Mouse (Mus musculus) neural tube, embryonic 15.5 days (tissue): Measurements from ENCODE around the gene 4833423E24Rik. TPM values are rescaled to one million over a fixed set of nuclear protein-coding genes. Genes with fewer than 3 reads are reported as not detected.

Experiments
- ATAC-seq: fragments of 200-750 bp; cut with Nextera tagmentation; 2 replicates; pipeline ENCODE4 v1.8.0; 2017; ENCODE audit warnings: mild to moderate bottlenecking, moderate TSS enrichment, moderate library complexity; ENCODE audit not compliant: low FRiP score
- H3K27ac ChIP-seq: fragments of 300-500 bp; sonication (generic); replicated peaks from 2 replicates; pipeline ENCODE4 v1.5.1; 2015; ENCODE audit warnings: mild to moderate bottlenecking, inconsistent platforms
- H3K27me3 ChIP-seq: fragments of 300-500 bp; sonication (generic); replicated peaks from 2 replicates; pipeline ENCODE4 v1.6.1; 2015; ENCODE audit warnings: inconsistent platforms
- H3K36me3 ChIP-seq: fragments of 300-500 bp; sonication (generic); 2 replicates; pipeline ENCODE4 v1.6.1; 2015; ENCODE audit warnings: inconsistent platforms
- H3K4me1 ChIP-seq: fragments of 300-500 bp; sonication (generic); 2 replicates; pipeline ENCODE4 v1.6.1; 2015; ENCODE audit warnings: inconsistent platforms
- H3K4me2 ChIP-seq: fragments of 300-500 bp; sonication (generic); 2 replicates; pipeline ENCODE4 v1.6.1; 2015; ENCODE audit warnings: inconsistent platforms, mild to moderate bottlenecking, moderate library complexity
- H3K4me3 ChIP-seq: fragments of 300-500 bp; sonication (generic); replicated peaks from 2 replicates; pipeline ENCODE4 v1.5.1; 2015; ENCODE audit warnings: mild to moderate bottlenecking, inconsistent platforms
- H3K9ac ChIP-seq: fragments of 300-500 bp; sonication (generic); replicated peaks from 2 replicates; pipeline ENCODE4 v1.6.1; 2015; ENCODE audit warnings: mild to moderate bottlenecking, inconsistent platforms
- H3K9me3 ChIP-seq: fragments of 300-500 bp; sonication (generic); replicated peaks from 2 replicates; pipeline ENCODE4 v1.6.1; 2016; ENCODE audit warnings: inconsistent platforms
- WGBS: fragments of 180-500 bp; shearing (Covaris S2); methylation state at CpG from one replicate; pipeline ENCODE4 v1.1.7; 2015; ENCODE audit warnings: mixed read lengths; 5-methylcytosine and 5-hydroxymethylcytosine counted together
- polyA plus RNA-seq: library from polyadenylated mRNA; unstranded; fragments of >200 nt; fragmentation: Nextera tagmentation; extraction: Ambion mirVana; gene quantifications from 2 replicates; pipeline ENCODE4 v1.2.1, GENCODE M21; 2015

Gene 4833423E24Rik
- 0.29 and 0.88 TPM in 2 replicates for polyA plus RNA-seq

DNA sequence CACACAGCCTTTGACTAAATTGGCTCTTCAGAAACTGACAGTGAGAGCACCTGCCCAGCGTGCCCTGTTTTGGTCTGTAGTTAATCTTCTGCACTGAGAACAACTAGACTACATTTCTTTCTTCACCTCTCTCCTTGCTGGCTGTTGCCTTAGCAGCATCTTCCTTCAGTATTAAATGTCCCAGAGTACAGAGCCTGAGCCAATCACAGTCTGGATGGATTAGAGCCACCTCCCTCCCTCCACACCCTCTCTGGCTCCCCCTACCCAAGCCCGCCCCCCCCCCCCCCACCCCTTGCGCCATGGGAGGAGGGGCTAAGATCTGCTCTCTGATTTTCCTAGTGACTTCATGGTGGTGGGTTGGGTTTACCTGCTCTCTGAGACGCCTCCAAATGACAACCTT lies at the start of gene 4833423E24Rik:
Gene 4833423E24Rik (minus strand): TSS at position 146 of the 400 bp plus-strand sequence.
- no peaks in the 10 kb centered on the region for H3K36me3 ChIP-seq
- H3K4me3 ChIP-seq = no peak within 1 kb of the TSS
- WGBS = 50% methylated on average over 4 of the region's 4 CpGs
- H3K27ac ChIP-seq = no peak within 1 kb of the TSS
- H3K4me1 ChIP-seq = no peaks in the 10 kb centered on the region
- ATAC-seq = no peak
- no peaks in the 10 kb centered on the region for H3K9me3 ChIP-seq
- H3K9ac ChIP-seq = no peak within 1 kb of the TSS
- no peaks in the 10 kb centered on the region for H3K27me3 ChIP-seq
- H3K4me2 ChIP-seq = no peak within 1 kb of the TSS

DNA sequence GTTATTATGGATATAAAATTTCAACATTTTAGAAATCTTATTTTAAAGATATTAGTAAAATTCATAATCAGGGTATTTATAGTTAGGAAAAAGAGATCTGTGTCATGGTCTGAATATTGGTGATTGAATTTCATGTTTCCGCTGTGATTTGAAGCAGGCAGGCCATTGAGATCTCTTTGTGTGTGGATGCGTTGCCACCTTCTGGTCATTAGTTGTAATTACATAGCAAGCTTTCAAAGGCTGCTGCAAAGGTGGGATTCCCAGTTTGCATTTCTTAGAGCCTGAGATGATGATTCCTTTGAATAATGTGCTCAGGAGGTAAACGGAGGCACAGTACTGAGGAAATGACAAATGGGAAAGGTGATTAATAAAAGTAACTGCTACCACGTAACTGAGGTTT lies 42.4 kb upstream of the 4833423E24Rik start:
- no peak overlapping the region for H3K9ac ChIP-seq
- no peaks in the 10 kb centered on the region for H3K27me3 ChIP-seq
- no peak overlapping the region for H3K27ac ChIP-seq
- peak; percentile 61; the same call in 1 of the 2 replicates for ATAC-seq
- 22% methylated on average over 4 of the region's 4 CpGs for WGBS
- no peaks in the 10 kb centered on the region for H3K4me1 ChIP-seq
- H3K36me3 ChIP-seq = no peaks in the 10 kb centered on the region
- H3K4me2 ChIP-seq = no peak overlapping the region
- no peaks in the 10 kb centered on the region for H3K9me3 ChIP-seq
- H3K4me3 ChIP-seq = no peak overlapping the region

DNA sequence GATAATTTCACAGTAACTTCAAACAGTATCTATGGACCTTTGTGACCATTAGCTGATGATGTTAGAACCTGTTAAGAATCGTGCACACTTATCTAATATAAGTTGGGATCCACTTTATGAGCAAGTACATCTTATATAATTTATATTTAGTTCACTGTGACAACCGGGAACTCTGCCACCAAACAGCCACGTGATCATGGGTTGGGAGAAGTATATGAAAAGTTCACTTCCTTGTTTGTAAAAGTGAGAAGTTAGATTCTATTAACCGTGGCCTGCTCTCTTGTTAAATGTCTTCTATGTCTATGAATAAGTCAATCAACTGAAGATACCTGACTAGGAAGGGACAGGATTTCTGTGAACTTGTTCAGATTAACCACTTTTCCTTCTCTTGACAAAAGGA lies 41.4 kb upstream of the 4833423E24Rik start:
- H3K27me3 ChIP-seq = no peaks in the 10 kb centered on the region
- no peaks in the 10 kb centered on the region for H3K9me3 ChIP-seq
- no peak overlapping the region for H3K4me2 ChIP-seq
- no peaks in the 10 kb centered on the region for H3K4me1 ChIP-seq
- no peak overlapping the region for H3K27ac ChIP-seq
- no peaks in the 10 kb centered on the region for H3K36me3 ChIP-seq
- WGBS = 69% methylated on average over 4 of the region's 4 CpGs
- ATAC-seq = no peak
- H3K4me3 ChIP-seq = no peak overlapping the region
- no peak overlapping the region for H3K9ac ChIP-seq

DNA sequence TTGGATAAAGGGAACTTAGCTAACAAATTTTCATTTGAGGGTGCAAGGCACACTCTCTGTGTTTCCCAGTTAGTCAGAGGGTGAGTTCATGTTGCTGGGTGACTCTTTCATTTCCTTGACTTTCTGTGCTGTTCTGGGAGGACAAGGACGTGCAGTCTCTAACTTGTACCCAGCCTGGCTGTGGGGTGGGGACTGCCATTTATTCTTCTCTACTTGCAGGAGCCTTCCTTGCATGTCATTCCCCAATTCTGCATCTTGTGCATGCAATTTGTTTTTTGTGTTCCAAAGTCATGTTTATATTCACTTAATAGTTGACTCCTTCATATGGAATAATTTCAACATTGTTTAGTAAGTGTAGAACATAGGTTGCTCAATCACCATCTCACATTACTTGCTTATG lies 36.0 kb upstream of the 4833423E24Rik start:
- H3K9ac ChIP-seq = no peak overlapping the region
- WGBS = 73% methylated on average over 1 of the region's 1 CpGs
- H3K4me1 ChIP-seq = no peaks in the 10 kb centered on the region
- no peak overlapping the region for H3K4me3 ChIP-seq
- H3K27me3 ChIP-seq = no peaks in the 10 kb centered on the region
- ATAC-seq = no peak
- no peaks in the 10 kb centered on the region for H3K9me3 ChIP-seq
- H3K36me3 ChIP-seq = no peaks in the 10 kb centered on the region
- H3K4me2 ChIP-seq = no peak overlapping the region
- H3K27ac ChIP-seq = no peak overlapping the region

DNA sequence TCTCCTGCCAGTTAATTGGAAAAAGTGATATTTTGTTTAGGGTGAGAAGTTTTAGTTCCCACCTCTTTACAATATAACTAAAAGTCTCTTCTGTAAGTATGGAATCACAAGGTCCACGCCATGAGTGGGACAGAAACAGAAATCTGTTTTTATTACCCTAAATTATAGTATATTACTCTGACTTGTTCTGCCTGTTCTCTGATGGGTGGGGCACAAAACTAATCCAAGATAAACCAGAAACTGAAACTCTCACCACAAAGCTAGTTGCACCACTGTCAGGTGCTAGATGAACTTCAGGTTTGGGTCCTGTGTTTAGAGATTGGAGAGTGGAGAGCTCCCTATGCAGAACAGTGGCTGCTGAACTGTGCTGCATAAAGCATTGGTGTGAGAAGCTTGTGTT lies 15.1 kb upstream of the 4833423E24Rik start:
- no peaks in the 10 kb centered on the region for H3K9me3 ChIP-seq
- no peak overlapping the region for H3K9ac ChIP-seq
- no peaks in the 10 kb centered on the region for H3K4me1 ChIP-seq
- ATAC-seq = no peak
- WGBS = 87% methylated on average over 1 of the region's 1 CpGs
- H3K27ac ChIP-seq = no peak overlapping the region
- no peak overlapping the region for H3K4me2 ChIP-seq
- H3K4me3 ChIP-seq = no peak overlapping the region
- no peaks in the 10 kb centered on the region for H3K36me3 ChIP-seq
- H3K27me3 ChIP-seq = no peaks in the 10 kb centered on the region

DNA sequence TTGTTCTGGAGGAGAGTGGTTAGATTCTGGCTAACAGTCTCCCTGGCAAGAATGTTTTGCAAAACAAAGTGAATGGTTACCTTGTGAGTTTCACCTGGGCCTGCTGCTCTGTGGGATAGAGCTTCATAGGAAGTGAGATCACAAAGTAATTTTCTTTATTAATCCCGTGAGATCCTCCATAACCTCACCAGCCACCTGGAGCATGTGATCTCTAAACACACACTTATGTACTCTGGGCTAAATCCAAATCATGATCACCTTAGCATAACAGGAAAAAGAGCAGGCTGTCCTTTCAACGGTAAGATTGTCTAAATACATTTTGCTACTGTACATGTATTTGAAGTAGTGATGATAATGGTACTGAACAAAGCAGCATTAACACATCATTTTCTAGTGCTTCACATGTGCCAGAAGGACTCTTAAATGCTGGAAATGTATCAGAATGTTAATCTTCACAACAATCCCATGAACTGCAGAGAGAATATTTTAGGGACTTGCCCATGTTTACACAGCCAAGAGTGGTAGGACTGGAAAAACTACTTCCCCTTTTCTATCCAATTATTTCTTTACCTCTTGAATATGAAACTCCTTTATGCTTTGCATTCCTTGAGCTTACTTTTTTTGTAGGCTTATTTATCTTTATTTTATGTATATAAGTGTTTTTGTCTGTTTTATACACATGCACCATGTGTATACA lies 13.4 kb upstream of the 4833423E24Rik start:
- Histone ChIP-seq H3K27me3 (no peaks in the 10 kb centered on the region), H3K4me3 (no peak overlapping the region), H3K4me1 (no peaks in the 10 kb centered on the region), H3K9ac (no peak overlapping the region), H3K4me2 (no peak overlapping the region), H3K9me3 (no peaks in the 10 kb centered on the region), H3K27ac (no peak overlapping the region), H3K36me3 (no peaks in the 10 kb centered on the region)
- WGBS = 80% methylated on average over 2 of the region's 2 CpGs
- no peak for ATAC-seq

DNA sequence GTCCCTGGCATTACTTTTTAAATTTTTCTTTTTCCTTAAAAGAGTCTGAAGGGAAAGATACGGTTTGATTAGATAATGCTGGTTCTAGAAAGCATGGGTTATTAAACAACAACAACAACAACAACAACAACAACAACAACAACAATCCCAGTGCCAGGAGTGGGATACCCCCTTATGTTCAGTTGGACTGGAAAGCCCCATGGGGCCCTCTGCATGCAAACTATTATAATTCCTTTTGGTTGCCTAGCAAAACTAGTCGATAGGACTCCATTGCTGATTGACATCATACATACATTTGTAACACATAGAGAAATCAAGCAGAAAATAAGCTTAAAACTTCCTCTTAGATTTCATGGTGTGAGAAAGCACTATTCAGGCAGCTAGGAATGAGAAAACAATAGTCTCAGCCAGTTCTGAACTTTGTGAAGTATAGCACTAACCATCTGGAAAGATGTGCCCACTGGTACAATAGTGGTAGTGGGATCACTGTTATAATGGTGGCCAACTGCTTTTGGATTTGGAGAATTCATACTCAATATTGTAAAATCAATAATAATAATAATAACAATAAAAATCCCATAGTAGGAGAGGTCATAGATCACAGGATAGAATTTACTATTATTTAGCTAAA lies 4.2 kb upstream of the 4833423E24Rik start:
- H3K9me3 ChIP-seq = no peaks in the 10 kb centered on the region
- H3K9ac ChIP-seq = no peak overlapping the region
- H3K27ac ChIP-seq = no peak overlapping the region
- no peak for ATAC-seq
- no peaks in the 10 kb centered on the region for H3K36me3 ChIP-seq
- H3K4me1 ChIP-seq = no peaks in the 10 kb centered on the region
- no peak overlapping the region for H3K4me3 ChIP-seq
- H3K27me3 ChIP-seq = no peaks in the 10 kb centered on the region
- WGBS = 79% methylated on average over 2 of the region's 2 CpGs
- no peak overlapping the region for H3K4me2 ChIP-seq

DNA sequence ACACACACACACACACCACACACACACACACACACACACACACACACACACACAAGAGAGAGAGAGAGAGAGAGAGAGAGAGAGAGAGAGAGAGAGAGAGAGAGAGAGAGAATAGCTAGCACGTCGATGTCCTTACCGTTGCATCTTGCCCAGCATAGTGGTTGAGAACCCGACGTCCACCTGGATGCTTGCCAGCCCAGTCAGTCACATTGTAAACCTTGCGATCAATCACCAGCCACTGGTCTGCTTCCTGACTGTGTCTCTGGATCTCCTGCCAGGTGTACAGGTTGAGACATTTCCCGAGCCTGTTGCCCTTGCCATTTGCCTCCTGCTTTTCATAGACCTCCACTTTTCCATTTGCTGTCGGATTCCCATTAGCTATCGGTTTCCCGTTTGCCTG lies 532 bp downstream of the 4833423E24Rik start:
- Histone ChIP-seq H3K27ac (no peak overlapping the region), H3K4me2 (no peak overlapping the region), H3K36me3 (no peaks in the 10 kb centered on the region), H3K4me1 (no peaks in the 10 kb centered on the region), H3K9ac (no peak overlapping the region), H3K9me3 (no peaks in the 10 kb centered on the region), H3K27me3 (no peaks in the 10 kb centered on the region), H3K4me3 (no peak overlapping the region)
- WGBS = 90% methylated on average over 10 of the region's 10 CpGs
- ATAC-seq = no peak

DNA sequence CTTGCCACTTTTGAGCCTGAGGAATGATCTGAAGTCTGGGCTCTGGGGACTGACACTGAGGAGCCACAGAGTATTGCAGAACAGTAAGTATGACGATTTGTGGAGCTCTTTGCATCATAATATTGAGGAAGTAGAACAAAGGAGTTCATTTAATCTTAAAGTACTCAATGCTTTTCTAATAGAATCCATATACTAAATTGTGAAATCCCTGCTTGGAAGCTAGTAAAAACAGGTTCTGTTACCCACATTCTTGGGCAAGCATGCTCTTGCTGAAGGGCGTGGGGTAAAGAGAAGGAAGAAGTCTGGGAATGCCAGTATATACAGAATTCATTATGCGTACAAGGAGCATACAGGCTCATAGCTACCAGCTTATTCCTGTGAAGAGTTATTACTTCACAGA lies 8.4 kb downstream of the 4833423E24Rik start:
- WGBS = 84% methylated on average over 3 of the region's 3 CpGs
- H3K36me3 ChIP-seq = no peaks in the 10 kb centered on the region
- H3K4me1 ChIP-seq = no peaks in the 10 kb centered on the region
- no peak overlapping the region for H3K9ac ChIP-seq
- H3K27me3 ChIP-seq = no peaks in the 10 kb centered on the region
- no peak overlapping the region for H3K27ac ChIP-seq
- H3K4me2 ChIP-seq = no peak overlapping the region
- no peaks in the 10 kb centered on the region for H3K9me3 ChIP-seq
- no peak for ATAC-seq
- no peak overlapping the region for H3K4me3 ChIP-seq

DNA sequence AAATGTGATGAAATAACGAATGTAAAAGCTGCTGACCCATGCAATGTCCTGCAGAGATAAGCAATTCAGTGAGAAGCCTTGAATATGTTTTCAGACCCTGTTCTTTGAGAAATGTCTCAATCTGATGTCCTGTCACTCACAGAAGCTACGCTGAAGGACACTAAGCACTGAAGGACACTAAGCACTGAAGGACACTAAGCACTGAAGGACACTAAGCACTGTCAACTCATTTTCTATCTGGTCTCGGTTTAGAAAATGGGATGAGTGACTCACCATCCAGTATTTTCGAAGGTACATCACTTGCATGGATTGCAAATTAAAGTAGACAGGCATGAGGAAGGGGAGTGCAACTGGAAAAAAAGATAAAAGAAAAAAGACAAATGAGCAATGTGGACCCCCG lies 28.4 kb downstream of the 4833423E24Rik start:
- Histone ChIP-seq H3K36me3 (no peaks in the 10 kb centered on the region), H3K4me1 (no peaks in the 10 kb centered on the region), H3K27me3 (no peaks in the 10 kb centered on the region), H3K9me3 (no peaks in the 10 kb centered on the region), H3K4me2 (no peak overlapping the region), H3K27ac (no peak overlapping the region), H3K4me3 (no peak overlapping the region), H3K9ac (no peak overlapping the region)
- WGBS = 80% methylated on average over 5 of the region's 5 CpGs
- no peak for ATAC-seq

DNA sequence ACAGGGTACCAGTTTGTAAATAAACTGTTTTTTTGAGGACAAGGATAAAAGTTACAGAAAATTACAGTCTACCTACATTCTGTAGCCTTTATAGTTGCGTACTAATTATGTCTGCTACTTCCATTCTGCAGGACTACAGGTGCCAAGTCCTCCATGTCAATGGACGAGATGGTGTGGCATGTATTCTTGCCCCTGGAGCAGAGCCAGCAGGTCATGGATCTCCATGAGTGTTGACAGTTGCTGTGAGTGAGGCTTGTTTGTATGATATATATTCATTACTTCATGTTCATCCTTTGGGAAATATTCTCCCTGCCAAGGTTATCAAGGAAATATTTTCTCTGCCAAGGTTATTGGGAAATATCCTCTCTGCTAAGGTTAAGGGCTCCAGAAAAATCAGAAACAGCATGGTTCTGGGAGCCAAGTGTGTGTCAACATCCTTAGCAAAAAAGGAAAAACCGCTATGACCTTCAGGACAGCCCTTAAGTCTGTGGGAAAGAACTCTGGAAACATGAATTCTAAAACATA lies 52.0 kb downstream of the 4833423E24Rik start:
- H3K36me3 ChIP-seq = no peaks in the 10 kb centered on the region
- ATAC-seq = no peak
- H3K27ac ChIP-seq = no peak overlapping the region
- no peak overlapping the region for H3K4me3 ChIP-seq
- no peaks in the 10 kb centered on the region for H3K9me3 ChIP-seq
- WGBS = 83% methylated on average over 3 of the region's 3 CpGs
- no peaks in the 10 kb centered on the region for H3K27me3 ChIP-seq
- H3K4me2 ChIP-seq = no peak overlapping the region
- H3K9ac ChIP-seq = no peak overlapping the region
- no peaks in the 10 kb centered on the region for H3K4me1 ChIP-seq

DNA sequence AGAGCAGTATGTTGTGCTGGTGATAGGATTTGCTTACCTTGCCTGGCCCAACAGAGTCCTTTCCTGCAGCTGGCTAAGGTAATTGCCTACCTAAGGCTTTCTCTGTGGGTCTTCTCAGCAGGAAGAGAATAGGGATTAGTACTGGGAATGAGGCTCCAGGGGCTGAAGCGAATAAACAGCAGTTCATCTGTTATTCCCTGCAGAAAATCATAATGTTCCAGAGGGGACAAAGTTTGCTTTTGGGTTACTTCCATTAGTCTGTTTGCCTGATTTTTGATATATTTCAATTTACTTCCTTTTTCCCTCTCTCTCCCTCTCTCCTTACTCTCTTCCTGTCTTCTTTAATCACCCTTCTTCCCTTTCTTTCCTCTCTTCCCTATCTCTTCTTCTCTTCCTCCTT lies 75.3 kb downstream of the 4833423E24Rik start, which contains the start of gene Olfr995:
Gene Olfr995 (minus strand): TSS at position 101 of the 400 bp plus-strand sequence.
- Histone ChIP-seq H3K9ac (no peak within 1 kb of the TSS), H3K9me3 (no peaks in the 10 kb centered on the region), H3K36me3 (no peaks in the 10 kb centered on the region), H3K4me1 (no peaks in the 10 kb centered on the region), H3K27me3 (no peaks in the 10 kb centered on the region), H3K27ac (no peak within 1 kb of the TSS), H3K4me3 (no peak within 1 kb of the TSS), H3K4me2 (no peak within 1 kb of the TSS)
- 29% methylated on average over 1 of the region's 1 CpGs for WGBS
- no peak for ATAC-seq
